Mouse (Mus musculus): ENCODE measurements around the gene Cblb.

Cblb gene

GRCm38 (mm10) chr16:52135689-52136390, 104.8 kb downstream of the Cblb start:
- no peak for DNase-seq

- no peak for DNase-seq
Measured at GRCm38 (mm10) chr16:52143101-52143500, 112.1 kb downstream of the Cblb start.

- no peak for DNase-seq
Measured at GRCm38 (mm10) chr16:52143818-52144217, 112.8 kb downstream of the Cblb start.

- DNase-seq: no peak
Measured at GRCm38 (mm10) chr16:52144792-52145191, 113.8 kb downstream of the Cblb start.

GRCm38 (mm10) chr16:52145552-52145951, 114.5 kb downstream of the Cblb start:
- DNase-seq: no peak

- DNase-seq: no peak
Measured at GRCm38 (mm10) chr16:52146976-52147696, 116.1 kb downstream of the Cblb start.

- DNase-seq: no peak
Measured at GRCm38 (mm10) chr16:52148041-52148440, 117.0 kb downstream of the Cblb start.

- DNase-seq: no peak
Measured at GRCm38 (mm10) chr16:52149135-52149769, 118.2 kb downstream of the Cblb start.

- no peak for DNase-seq
Measured at GRCm38 (mm10) chr16:52155030-52155696, 124.1 kb downstream of the Cblb start.

GRCm38 (mm10) chr16:52159958-52160504, 129.0 kb downstream of the Cblb start:
- DNase-seq: no peak

- DNase-seq: no peak
Measured at GRCm38 (mm10) chr16:52164246-52164645, 133.2 kb downstream of the Cblb start.

GRCm38 (mm10) chr16:52173253-52173652, 142.2 kb downstream of the Cblb start:
- no peak for DNase-seq

GRCm38 (mm10) chr16:52179839-52180238, 148.8 kb downstream of the Cblb start:
- no peak for DNase-seq

- no peak for DNase-seq
Measured at GRCm38 (mm10) chr16:52182057-52182456, 151.0 kb downstream of the Cblb start.

GRCm38 (mm10) chr16:52184350-52184749, 153.3 kb downstream of the Cblb start:
- DNase-seq: no peak

GRCm38 (mm10) chr16:52186731-52187130, 155.7 kb downstream of the Cblb start:
- DNase-seq: peak; percentile 19 to 29

- no peak for DNase-seq
Measured at GRCm38 (mm10) chr16:52189103-52189502, 158.1 kb downstream of the Cblb start.

- DNase-seq: no peak
Measured at GRCm38 (mm10) chr16:52190714-52191113, 159.7 kb downstream of the Cblb start.

GRCm38 (mm10) chr16:52194040-52194439, 163.0 kb downstream of the Cblb start:
- no peak for DNase-seq

GRCm38 (mm10) chr16:52194866-52195265, 163.8 kb downstream of the Cblb start:
- DNase-seq: no peak

GRCm38 (mm10) chr16:52200107-52200506, 169.1 kb downstream of the Cblb start:
- DNase-seq: no peak

- no peak for DNase-seq
Measured at GRCm38 (mm10) chr16:52210844-52211606, 180.0 kb downstream of the Cblb start.

Measured in kidney, postnatal 4 days (tissue).